Mouse (Mus musculus) left cerebral cortex, adult 11 months (tissue): Measurements from ENCODE around the gene Dtwd1.
"Not testable (repeated sequence)": the region's sequence is repeated elsewhere in the genome, so short reads cannot be mapped to it uniquely, and the experiment has no call there.

ENCODE experiments used
- DNase-seq: peaks from one replicate; pipeline ENCODE4 v3.0.0; 2022; ENCODE audit warnings: low spot score

Dtwd1 gene

GRCm38 (mm10) chr2:126151855-126152571 lies at the start of gene Dtwd1, which contains the start of gene Fam227b:
Gene Dtwd1 (plus strand): TSS chr2:126152141.
Gene Fam227b (minus strand): TSS chr2:126152004.
- peak; percentile 95 for DNase-seq

- DNase-seq: no peak
Observed at GRCm38 (mm10) chr2:126147723-126148122, 4.2 kb upstream of the Dtwd1 start.

- no peak for DNase-seq
Observed at GRCm38 (mm10) chr2:126165277-126166018, 13.5 kb downstream of the Dtwd1 start.

GRCm38 (mm10) chr2:126166335-126166734 lies 14.4 kb downstream of the Dtwd1 start:
- DNase-seq: no peak

GRCm38 (mm10) chr2:126166848-126167617 lies 15.1 kb downstream of the Dtwd1 start:
- DNase-seq: no peak

- DNase-seq: no peak
Observed at GRCm38 (mm10) chr2:126171427-126171826, 19.5 kb downstream of the Dtwd1 start.

- DNase-seq: no peak
Observed at GRCm38 (mm10) chr2:126191306-126191705, 39.4 kb downstream of the Dtwd1 start.

GRCm38 (mm10) chr2:126192129-126192528 lies 40.2 kb downstream of the Dtwd1 start:
- no peak for DNase-seq

- DNase-seq: no peak
Observed at GRCm38 (mm10) chr2:126195631-126196356, 43.9 kb downstream of the Dtwd1 start.

GRCm38 (mm10) chr2:126198971-126199370 lies 47.0 kb downstream of the Dtwd1 start:
- no peak for DNase-seq

GRCm38 (mm10) chr2:126211011-126211680 lies 59.2 kb downstream of the Dtwd1 start:
- no peak for DNase-seq

- DNase-seq: not testable (repeated sequence)
Observed at GRCm38 (mm10) chr2:126214800-126215199, 62.9 kb downstream of the Dtwd1 start, which contains the start of gene Gm17555. Gene Gm17555 (plus strand): TSS chr2:126215100.
